Comparison of ENCODE assay signal across 8 mouse cellular contexts in the genomic region with DNA sequence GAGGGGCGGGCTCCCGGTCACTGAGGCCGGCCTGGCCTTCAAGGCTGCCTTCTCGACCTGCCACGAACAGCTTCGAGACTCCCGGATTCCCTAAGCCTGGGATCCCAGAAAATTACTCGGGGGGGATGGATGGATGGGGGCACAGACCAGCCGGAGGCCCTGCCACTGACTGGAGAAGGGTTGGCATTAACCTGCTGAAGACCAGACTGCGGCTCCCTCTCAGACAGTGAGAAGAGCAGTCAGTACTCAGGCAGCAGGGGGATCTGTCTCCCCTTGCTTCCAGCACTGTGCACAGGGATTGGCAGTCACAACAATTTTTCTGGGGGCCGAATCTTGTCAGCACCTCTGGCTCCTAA. TPM values are rescaled to one million over a fixed set of nuclear protein-coding genes. Genes with fewer than 3 reads are reported as not detected.
DNase-seq lines count a peak whose midpoint lies in the region; ATAC-seq and TF ChIP-seq lines count a peak whose summit lies in the region.

No protein-coding gene starts in this region.

- TF ChIP-seq CTCF in ES-Bruce4 (IDR thresholded peaks at IDR 0.05; ENCODE audit: low read depth, low read length), result no peak

- no peak overlapping the region for H3K27ac ChIP-seq in ES-Bruce4 (ENCODE audit: insufficient read depth, low read length)
- peak overlapping the region; percentile 73; the same call in 1 of the 2 replicates for H3K27ac ChIP-seq in forebrain, embryonic 16.5 days (ENCODE audit: low read length)
- H3K27ac ChIP-seq in liver, embryonic 15.5 days (replicated peaks), result no peak overlapping the region

- TF ChIP-seq POLR2A in ES-Bruce4 (IDR thresholded peaks at IDR 0.05; ENCODE audit: insufficient read depth, low read length), result no peak

- intact Hi-C loops in heart, postnatal 25 days (cut with DNase I), result no loop called here

- no peaks in the 10 kb centered on the region for H3K4me1 ChIP-seq in ES-Bruce4 (ENCODE audit: control insufficient read depth, insufficient read depth, low read length)
- H3K4me1 ChIP-seq in forebrain, embryonic 16.5 days (replicated peaks; ENCODE audit: control insufficient read depth, insufficient read depth, low read length), result peaks cover 16% of the 10 kb centered on the region
- H3K4me1 ChIP-seq in liver, embryonic 15.5 days (replicated peaks), result no peaks in the 10 kb centered on the region; the same call in 1 of the 2 replicates

- peak; percentile 86 for DNase-seq in heart, adult 11 months
- no peak for DNase-seq in heart, postnatal 25 days (ENCODE audit: low spot score)
- no peak for DNase-seq in left cerebral cortex, adult 18-20 months (ENCODE audit: low spot score in 2 of 2)
- no peak for DNase-seq in frontal cortex, postnatal 36 days (ENCODE audit: low spot score in 2 of 2)
- no peak for DNase-seq in urinary bladder, postnatal 10 days (ENCODE audit: low spot score)

- TF ChIP-seq EP300 in ES-Bruce4 (IDR thresholded peaks at IDR 0.05; ENCODE audit: insufficient read depth, low read depth, low read length), result no peak

- peak; percentile 72 for ATAC-seq in forebrain, embryonic 16.5 days
- no peak for ATAC-seq in liver, embryonic 15.5 days (ENCODE audit: insufficient read depth)

- H3K4me3 ChIP-seq in ES-Bruce4 (ENCODE audit: low read depth, low read length), result peak overlapping the region; percentile 63
- peak overlapping the region; percentile 80 for H3K4me3 ChIP-seq in forebrain, embryonic 16.5 days (replicated peaks; ENCODE audit: low read length)
- H3K4me3 ChIP-seq in liver, embryonic 15.5 days (replicated peaks), result peak overlapping the region; percentile 54

- 3% methylated on average over 11 of the region's 11 CpGs for WGBS in forebrain, embryonic 16.5 days
- 13% methylated on average over 11 of the region's 11 CpGs for WGBS in liver, embryonic 15.5 days (ENCODE audit: insufficient replicate concordance)

- no peaks in the 10 kb centered on the region for H3K36me3 ChIP-seq in ES-Bruce4 (ENCODE audit: control insufficient read depth, insufficient read depth, low read length, poor library complexity, severe bottlenecking)
- 0 out of 2 replicates have a peak, but pooled peaks cover 3% of the 10 kb centered on the region for H3K36me3 ChIP-seq in forebrain, embryonic 16.5 days (ENCODE audit: control insufficient read depth, insufficient read depth)
- H3K36me3 ChIP-seq in liver, embryonic 15.5 days (replicated peaks), result no peaks in the 10 kb centered on the region

- H3K27me3 ChIP-seq in ES-Bruce4 (ENCODE audit: control insufficient read depth, insufficient read depth, low read length, poor library complexity, severe bottlenecking), result no peaks in the 10 kb centered on the region; the same call in 1 of the 2 replicates
- H3K27me3 ChIP-seq in forebrain, embryonic 16.5 days (replicated peaks; ENCODE audit: control insufficient read depth, insufficient read depth, low read length), result no peaks in the 10 kb centered on the region
- peaks cover 58% of the 10 kb centered on the region for H3K27me3 ChIP-seq in liver, embryonic 15.5 days

- no peaks in the 10 kb centered on the region for H3K9me3 ChIP-seq in ES-Bruce4 (replicated peaks; ENCODE audit: control insufficient read depth, insufficient read depth, low read length, poor library complexity, severe bottlenecking)
- no peaks in the 10 kb centered on the region for H3K9me3 ChIP-seq in forebrain, embryonic 16.5 days (ENCODE audit: control insufficient read depth, low read length)
- H3K9me3 ChIP-seq in liver, embryonic 15.5 days (replicated peaks), result no peaks in the 10 kb centered on the region

- H3K4me2 ChIP-seq in forebrain, embryonic 16.5 days (ENCODE audit: low read length), result peak overlapping the region; percentile 93
- H3K4me2 ChIP-seq in liver, embryonic 15.5 days, result peak overlapping the region; percentile 70

- H3K9ac ChIP-seq in ES-Bruce4 (ENCODE audit: low read depth, poor library complexity, severe bottlenecking), result peak overlapping the region; percentile 80
- peak overlapping the region; percentile 88 for H3K9ac ChIP-seq in forebrain, embryonic 16.5 days (replicated peaks; ENCODE audit: low read depth, low read length)
- no peak overlapping the region for H3K9ac ChIP-seq in liver, embryonic 15.5 days

RNA-seq across cellular contexts. Expression of a gene that starts 0.7 kb away (rescaled TPM):
- total RNA-seq in heart, postnatal 25 days (2021), result 1 to 10 TPM; 4.2 to 4.6 TPM
- 4.0 and 4.1 TPM in 2 replicates for polyA plus RNA-seq in ES-Bruce4 (2011; ENCODE audit: insufficient read depth, insufficient read length, low read depth, missing spikeins)
- polyA plus RNA-seq in forebrain, embryonic 16.5 days (2015; fragmentation: Nextera tagmentation; extraction: Ambion mirVana), result 8.9 and 11.5 TPM in 2 replicates
- polyA plus RNA-seq in liver, embryonic 15.5 days (2015; fragmentation: Nextera tagmentation; extraction: Ambion mirVana), result 0.13 and 0.14 TPM in 2 replicates
- total RNA-seq in left cerebral cortex, adult 18-20 months (2021), result 10 to 100 TPM; 27.1 to 27.2 TPM

RNA-seq across cellular contexts. Expression of a gene that starts 18.8 kb away (rescaled TPM):
- not detected for total RNA-seq in heart, postnatal 25 days (2021)
- polyA plus RNA-seq in ES-Bruce4 (2011; ENCODE audit: insufficient read depth, insufficient read length, low read depth, missing spikeins), result 34.9 and 41.9 TPM in 2 replicates
- polyA plus RNA-seq in forebrain, embryonic 16.5 days (2015; fragmentation: Nextera tagmentation; extraction: Ambion mirVana), result 1.0 and 1.2 TPM in 2 replicates
- not detected in 2 replicates for polyA plus RNA-seq in liver, embryonic 15.5 days (2015; fragmentation: Nextera tagmentation; extraction: Ambion mirVana)
- total RNA-seq in left cerebral cortex, adult 18-20 months (2021), result 1 to 10 TPM; 4.4 to 5.2 TPM

RNA-seq across cellular contexts. Expression of a gene that starts 20.6 kb away (rescaled TPM):
- 10 to 100 TPM; 43.0 to 43.9 TPM for total RNA-seq in heart, postnatal 25 days (2021)
- 68.4 and 74.6 TPM in 2 replicates for polyA plus RNA-seq in ES-Bruce4 (2011; ENCODE audit: insufficient read depth, insufficient read length, low read depth, missing spikeins)
- 50.9 and 60.0 TPM in 2 replicates for polyA plus RNA-seq in forebrain, embryonic 16.5 days (2015; fragmentation: Nextera tagmentation; extraction: Ambion mirVana)
- 23.5 and 23.7 TPM in 2 replicates for polyA plus RNA-seq in liver, embryonic 15.5 days (2015; fragmentation: Nextera tagmentation; extraction: Ambion mirVana)
- total RNA-seq in left cerebral cortex, adult 18-20 months (2021), result 10 to 100 TPM; 37.3 to 40.1 TPM

RNA-seq across cellular contexts. Expression of a gene that starts 49.4 kb away (rescaled TPM):
- total RNA-seq in heart, postnatal 25 days (2021), result 1 to 10 TPM; 1.7 to 3.1 TPM
- polyA plus RNA-seq in ES-Bruce4 (2011; ENCODE audit: insufficient read depth, insufficient read length, low read depth, missing spikeins), result 2.1 and 2.8 TPM in 2 replicates
- 0.51 and 1.2 TPM in 2 replicates for polyA plus RNA-seq in forebrain, embryonic 16.5 days (2015; fragmentation: Nextera tagmentation; extraction: Ambion mirVana)
- polyA plus RNA-seq in liver, embryonic 15.5 days (2015; fragmentation: Nextera tagmentation; extraction: Ambion mirVana), result 0.50 and 0.60 TPM in 2 replicates
- 1 to 10 TPM; 2.4 to 2.6 TPM for total RNA-seq in left cerebral cortex, adult 18-20 months (2021)

RNA-seq across cellular contexts. Expression of a gene that starts 58.6 kb away (rescaled TPM):
- 1 to 10 TPM in 1 of 2 experiments, not detected in 1; 1.4 TPM for total RNA-seq in heart, postnatal 25 days (2021)
- polyA plus RNA-seq in ES-Bruce4 (2011; ENCODE audit: insufficient read depth, insufficient read length, low read depth, missing spikeins), result 2.8 TPM in 1 of 2 replicates, not detected in the other
- 1.8 and 2.4 TPM in 2 replicates for polyA plus RNA-seq in forebrain, embryonic 16.5 days (2015; fragmentation: Nextera tagmentation; extraction: Ambion mirVana)
- 0.37 and 0.82 TPM in 2 replicates for polyA plus RNA-seq in liver, embryonic 15.5 days (2015; fragmentation: Nextera tagmentation; extraction: Ambion mirVana)
- 1 to 10 TPM in 1 of 2 experiments, not detected in 1; 1.1 TPM for total RNA-seq in left cerebral cortex, adult 18-20 months (2021)

Comparison
In these comparisons a context has a peak if more than half of its experiments do, and no peak if none do; other contexts are left out.
1. RNA of a gene that starts 18.8 kb away (polyA plus RNA-seq): 34.9 to 41.9 TPM in ES-Bruce4; 1.0 to 1.2 TPM in forebrain, embryonic 16.5 days and not detected in liver, embryonic 15.5 days; every median in the first group is over 10 times any median in the second.
2. Peak in every context shown above with its lines, with median percentiles within 50 percentile points of each other: H3K4me3 ChIP-seq.